Mouse (Mus musculus): Measurements from ENCODE around the gene Hspa13.

The Hspa13 gene

GRCm38 (mm10) chr16:75766388-75767249 is at the start of gene Hspa13:
Gene Hspa13, minus strand, starts transcription at chr16:75767104.
- DNase-seq (ENCODE audit: low read depth), result peak; percentile 99

DNA sequence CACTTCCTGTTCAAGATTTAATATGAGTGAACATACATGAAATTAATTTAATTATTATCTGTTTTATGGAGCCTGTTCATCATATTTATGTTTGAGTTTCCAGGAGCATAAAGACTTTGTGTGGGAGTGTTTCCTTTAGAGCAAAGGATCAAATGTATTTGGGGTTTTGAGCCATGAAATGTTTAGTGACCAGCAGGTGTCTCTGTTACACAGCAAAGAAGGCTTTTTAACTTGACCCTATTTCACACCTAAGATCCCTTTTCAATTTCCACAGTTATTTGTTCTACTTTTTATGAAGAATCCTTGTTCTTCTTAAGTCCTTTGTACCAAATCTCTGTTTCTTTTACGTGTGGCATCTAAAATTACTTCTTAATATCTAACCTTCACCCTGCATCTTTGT is 12.4 kb upstream of the Hspa13 start:
- DNase-seq (ENCODE audit: low read depth), result peak; percentile 84

DNA sequence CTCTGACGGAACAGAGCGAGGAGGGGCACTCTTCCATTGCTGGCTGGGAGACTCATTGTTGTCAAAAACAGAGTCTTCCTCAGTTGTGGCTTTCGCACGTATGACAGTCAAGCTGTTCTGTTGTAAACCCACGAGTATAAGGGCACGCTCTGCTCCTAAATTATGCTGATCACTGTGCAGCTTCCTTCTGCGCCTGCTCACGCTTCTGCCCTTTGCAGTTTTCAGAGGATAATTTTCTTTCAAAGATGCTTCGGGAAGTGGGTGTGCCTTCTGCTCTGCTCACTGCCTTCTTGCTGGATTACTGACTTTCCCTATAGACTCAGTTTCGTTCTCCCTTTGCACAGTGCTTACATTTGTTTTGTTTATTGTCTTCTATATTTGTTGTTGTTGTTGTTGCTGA is 6.3 kb upstream of the Hspa13 start:
- DNase-seq (ENCODE audit: low read depth), result no peak

DNA sequence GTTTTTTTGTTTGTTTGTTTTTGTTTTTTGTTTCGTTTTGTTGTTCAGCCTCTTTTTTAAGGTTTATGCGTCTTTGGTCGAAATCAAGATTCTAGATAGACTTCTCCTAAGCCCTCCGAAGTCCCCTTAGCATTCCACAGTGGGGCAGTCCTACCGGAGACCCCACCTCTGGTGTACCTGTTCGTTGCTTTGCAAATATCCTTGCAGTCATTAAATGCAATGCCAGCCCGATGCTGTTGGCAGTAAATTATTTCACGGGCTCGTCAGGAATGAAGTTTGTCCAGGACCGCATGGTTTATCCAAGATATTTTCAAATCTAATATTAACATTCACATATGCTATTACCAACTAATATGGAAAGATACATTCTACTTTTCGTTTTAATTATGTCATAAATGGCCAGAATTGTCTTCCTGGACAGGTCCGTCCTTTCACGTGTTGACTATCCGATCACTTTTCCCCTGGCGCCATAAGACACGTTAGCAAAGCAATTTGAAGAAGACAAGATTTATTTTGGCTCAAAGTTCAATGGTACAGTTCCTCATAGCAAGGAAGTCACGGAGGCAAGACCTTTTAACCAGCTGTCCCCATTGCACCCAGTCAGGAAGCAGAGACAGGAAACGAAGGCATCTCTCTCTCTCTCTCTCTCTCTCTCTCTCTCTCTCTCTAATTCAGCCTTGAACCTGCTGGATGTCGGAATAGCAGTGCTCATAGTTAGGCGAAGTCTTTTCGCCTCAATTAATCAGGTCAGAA is 522 bp upstream of the Hspa13 start:
- peak; percentile 81 for DNase-seq (ENCODE audit: low read depth)

GRCm38 (mm10) chr16:75752876-75753275 is 14.0 kb downstream of the Hspa13 start:
- DNase-seq (ENCODE audit: low read depth), result peak; percentile 69

DNA sequence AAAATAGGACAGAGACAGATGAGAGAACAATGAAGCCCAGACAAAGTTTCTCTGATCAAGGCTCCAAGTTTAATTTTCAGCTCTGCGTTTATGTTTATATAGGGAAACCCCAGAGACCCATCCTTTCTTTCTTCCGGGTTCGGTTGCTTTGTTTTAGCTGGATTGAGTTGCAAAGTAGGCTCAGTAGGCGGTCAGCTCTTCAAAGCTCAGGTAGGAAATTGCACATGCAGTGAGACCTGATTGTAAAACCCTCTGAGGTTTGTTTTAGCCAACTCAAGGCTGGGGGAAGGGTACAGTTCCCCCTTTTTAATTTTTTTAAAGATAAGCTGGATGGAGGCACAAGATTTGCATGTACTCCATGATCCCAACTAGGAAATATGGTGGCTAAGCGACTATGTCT is 16.8 kb downstream of the Hspa13 start:
- no peak for DNase-seq (ENCODE audit: low read depth)

GRCm38 (mm10) chr16:75748926-75749325 is 18.0 kb downstream of the Hspa13 start:
- no peak for DNase-seq (ENCODE audit: low read depth)

DNA sequence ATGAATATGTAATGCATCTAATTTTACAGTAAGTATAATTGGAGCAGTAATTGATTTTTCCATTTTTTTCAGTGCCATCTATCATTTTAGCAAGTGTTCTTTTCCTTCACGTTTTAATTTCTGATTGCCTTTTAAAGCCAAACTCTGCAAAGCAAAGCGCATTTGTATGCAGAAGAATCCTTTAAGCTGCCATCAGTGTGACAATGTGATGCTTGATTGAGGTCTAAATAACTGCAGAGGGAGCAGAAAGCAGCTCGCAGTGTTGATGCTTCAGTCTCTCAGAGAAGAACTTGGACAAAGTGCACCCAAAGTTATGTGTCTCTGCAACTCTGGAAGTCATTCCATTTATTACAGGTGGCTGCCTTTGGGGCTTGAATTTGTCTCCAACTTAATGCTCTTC is 22.9 kb downstream of the Hspa13 start:
- DNase-seq (ENCODE audit: low read depth), result no peak

DNA sequence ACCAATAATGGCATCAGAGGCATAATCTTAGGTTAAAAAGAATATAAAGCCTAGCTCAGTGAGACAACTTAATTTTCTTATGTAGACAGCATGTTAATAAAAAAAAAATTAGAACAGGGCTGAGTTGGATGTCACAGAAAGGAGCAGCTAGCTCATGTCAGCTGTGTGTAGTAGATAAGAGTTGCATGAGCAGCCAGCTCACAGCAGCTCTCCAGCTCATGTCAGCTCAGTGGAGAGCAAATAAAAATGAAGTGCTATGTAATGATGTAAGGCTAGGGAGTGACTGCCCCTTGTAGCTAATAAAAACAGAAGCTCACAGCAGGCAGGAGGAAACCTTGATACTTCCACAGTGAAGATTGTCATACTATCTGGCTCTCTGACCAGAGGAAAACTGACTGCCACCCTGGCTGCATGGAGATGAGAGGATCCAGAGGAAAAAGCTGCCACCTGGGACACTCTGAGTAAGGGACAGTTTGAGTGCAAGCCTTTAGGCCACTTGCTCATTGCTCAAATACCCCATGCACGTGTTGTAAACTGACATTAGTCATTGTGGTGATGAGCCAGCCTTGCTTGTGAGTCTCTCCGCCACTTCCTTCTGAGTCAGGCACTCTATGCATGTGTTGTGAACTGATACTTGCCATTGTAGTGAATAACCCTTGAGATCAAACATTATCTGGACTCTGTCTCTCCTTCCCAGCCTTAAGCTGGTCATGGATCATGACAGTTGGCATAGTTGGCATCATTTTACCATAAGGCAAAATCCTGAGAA is 49.3 kb downstream of the Hspa13 start:
- DNase-seq (ENCODE audit: low read depth), result peak; percentile 99

GRCm38 (mm10) chr16:75696176-75696575 is 70.7 kb downstream of the Hspa13 start:
- peak; percentile 75 for DNase-seq (ENCODE audit: low read depth)
